Mouse (Mus musculus) lung, postnatal 0 days (tissue): ENCODE measurements at regions not wholly inside any gene's neighbourhood (a gene's known extent, or its start where the extent isn't known, plus 50 kb on each side); places are given as distances from the start of the nearest gene placed in this dataset.

Experiments
- CTCF ChIP-seq: IDR thresholded peaks from 2 replicates; pipeline ENCODE4 v1.5.1; 2016; ENCODE audit warnings: antibody characterized with exemption, mild to moderate bottlenecking
- EP300 ChIP-seq: IDR thresholded peaks from 2 replicates; pipeline ENCODE4 v1.6.1; 2016; ENCODE audit warnings: antibody characterized with exemption, mild to moderate bottlenecking, control low read depth

DNA sequence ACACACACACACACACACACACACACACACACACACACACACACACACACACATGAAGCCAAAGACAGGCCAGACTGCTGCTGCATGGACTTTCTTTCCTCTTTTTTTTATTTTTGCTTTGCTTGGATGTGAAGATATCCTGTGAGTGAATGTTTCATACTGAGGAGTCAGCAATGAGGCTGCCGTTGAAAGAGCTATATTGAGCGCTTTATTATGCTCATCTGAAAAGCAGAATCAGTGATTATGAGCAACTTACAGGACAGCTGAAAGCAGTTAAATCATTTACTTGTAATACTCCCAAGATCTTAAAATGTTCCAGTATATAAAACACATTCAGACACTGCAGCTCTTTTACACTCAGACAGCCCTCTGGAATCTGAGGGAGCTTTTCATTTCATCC is 894.2 kb downstream of the Nxph1 start:
- TF ChIP-seq CTCF, result no peak
- no peak for TF ChIP-seq EP300
